Mouse (Mus musculus) E14TG2a.4 (cell line): ENCODE results near the gene Slc6a9.

ENCODE experiments used
- H3K27me3 ChIP-seq: 2 replicates; pipeline ENCODE4 v1.6.1; 2014; ENCODE audit warnings: low read length, control low read depth; ENCODE audit not compliant: insufficient read depth
- H3K36me3 ChIP-seq: 2 replicates; pipeline ENCODE4 v1.6.1; 2014; ENCODE audit warnings: low read length, control low read depth; ENCODE audit not compliant: insufficient read depth
- H3K4me1 ChIP-seq: replicated peaks from 2 replicates; pipeline ENCODE4 v1.6.1; 2014; ENCODE audit warnings: low read depth, low read length, control low read depth
- H3K4me3 ChIP-seq: replicated peaks from 2 replicates; pipeline ENCODE4 v1.5.1; 2014; ENCODE audit warnings: mild to moderate bottlenecking, low read length
- H3K9me3 ChIP-seq: 2 replicates; pipeline ENCODE4 v1.6.1; 2014; ENCODE audit warnings: low read length, control low read depth
- CTCF ChIP-seq: conservative IDR thresholded peaks from 2 replicates; pipeline ENCODE4 v1.5.1; 2014; ENCODE audit warnings: low read length
- NANOG ChIP-seq: IDR thresholded peaks from 2 replicates; pipeline ENCODE4 v1.6.1; 2014; ENCODE audit warnings: borderline replicate concordance, low read length, mixed read lengths
- POU5F1 ChIP-seq: IDR thresholded peaks from 2 replicates; pipeline ENCODE4 v1.6.1; 2014; ENCODE audit warnings: low read length, borderline replicate concordance

Gene Slc6a9

DNA sequence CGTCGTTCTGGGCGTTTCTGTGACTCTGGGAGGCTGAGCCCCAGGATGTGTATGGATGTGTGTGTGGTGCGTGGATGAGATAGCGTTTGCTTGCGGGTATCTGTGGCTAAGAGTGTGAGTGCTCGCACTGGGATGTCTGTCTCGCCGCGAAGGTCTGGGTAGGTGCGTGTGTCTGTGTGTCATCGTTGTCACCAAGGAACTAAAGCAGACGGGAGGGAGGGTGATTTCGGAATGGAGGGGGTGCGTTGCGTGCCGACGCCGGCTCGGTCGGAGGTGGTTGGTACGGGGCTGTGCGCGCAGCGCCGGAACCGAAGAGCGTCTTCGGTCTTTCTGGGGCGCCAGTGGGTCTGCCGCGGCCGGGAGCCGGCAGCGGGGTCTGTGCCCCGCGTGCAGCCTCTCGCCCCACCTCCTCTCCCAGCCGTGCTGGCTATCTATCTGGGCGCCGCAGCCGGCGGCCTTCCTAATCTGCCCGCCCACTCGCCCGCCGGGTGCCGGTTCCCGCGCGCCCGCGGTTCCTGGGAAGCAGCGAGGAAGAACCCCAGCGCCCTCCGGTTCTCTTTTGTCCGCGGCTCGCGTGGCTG is 1.3 kb downstream of the Slc6a9 start:
- TF ChIP-seq CTCF: no peak
- no peak for TF ChIP-seq POU5F1
- peaks cover 71% of the 10 kb centered on the region for H3K27me3 ChIP-seq

DNA sequence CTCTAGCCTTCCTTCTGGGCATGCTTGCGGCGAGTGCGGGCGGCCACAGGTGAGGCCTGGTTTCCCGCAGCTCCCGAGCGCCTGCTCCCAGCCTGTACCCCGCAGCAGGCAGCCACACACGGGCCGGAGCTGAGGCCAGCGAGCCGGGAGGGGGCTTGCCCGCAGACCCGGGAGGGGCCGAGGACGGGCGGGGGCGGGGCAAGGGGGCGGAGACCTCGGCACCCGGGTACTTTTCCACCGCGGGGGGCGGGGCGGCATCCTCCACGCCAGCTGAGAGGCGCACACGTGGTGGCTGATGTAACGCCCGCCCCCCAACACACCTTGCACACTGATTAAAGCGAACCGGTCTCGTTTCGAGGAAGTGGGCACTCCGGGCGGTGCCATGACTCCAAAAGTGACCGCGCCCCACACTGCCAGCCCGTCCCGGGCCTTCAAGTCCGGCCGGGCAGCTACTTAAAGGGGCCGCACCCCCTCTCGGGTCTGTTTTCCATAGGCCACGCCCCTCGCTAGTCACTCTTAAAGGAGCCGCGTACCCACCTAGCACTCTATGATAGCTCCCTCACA is 2.0 kb downstream of the Slc6a9 start:
- peaks cover 28% of the 10 kb centered on the region for H3K4me1 ChIP-seq
- TF ChIP-seq POU5F1: no peak
- TF ChIP-seq CTCF: no peak
- no peak for TF ChIP-seq NANOG
- peak overlapping the region; percentile 94 for H3K4me3 ChIP-seq
- no peaks in the 10 kb centered on the region for H3K36me3 ChIP-seq
- peaks cover 65% of the 10 kb centered on the region for H3K27me3 ChIP-seq
- no peaks in the 10 kb centered on the region for H3K9me3 ChIP-seq

More for the DNA sequence above, 1.3 kb downstream of the Slc6a9 start:
- Histone ChIP-seq H3K4me1 (peaks cover 28% of the 10 kb centered on the region), H3K4me3 (peak overlapping the region; percentile 94), H3K36me3 (no peaks in the 10 kb centered on the region), H3K9me3 (no peaks in the 10 kb centered on the region)

DNA sequence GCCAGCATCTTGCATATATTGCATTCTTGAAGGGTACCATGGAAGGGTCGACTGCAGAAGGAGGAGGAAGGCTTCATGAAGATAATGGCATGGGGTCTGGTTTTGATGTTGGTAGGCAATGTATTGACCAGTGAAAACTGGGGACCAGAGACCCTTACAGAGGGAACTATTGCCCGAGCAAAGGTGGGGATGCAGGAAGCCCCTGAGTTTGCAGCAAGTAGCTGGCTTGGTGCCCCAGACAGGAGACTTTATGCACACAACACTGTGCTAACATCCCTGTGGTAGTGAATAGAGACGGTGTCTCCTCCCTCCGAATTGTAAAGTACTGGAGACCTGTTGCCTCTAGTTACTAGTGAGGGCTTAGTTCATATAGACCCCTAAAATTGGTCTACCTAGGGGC is 3.0 kb downstream of the Slc6a9 start:
- no peak for TF ChIP-seq NANOG
- no peak for TF ChIP-seq POU5F1
- TF ChIP-seq CTCF: no peak
- Histone ChIP-seq H3K4me3 (no peak overlapping the region; the same call in 1 of the 2 replicates), H3K36me3 (no peaks in the 10 kb centered on the region), H3K4me1 (peaks cover 22% of the 10 kb centered on the region), H3K27me3 (peaks cover 59% of the 10 kb centered on the region), H3K9me3 (no peaks in the 10 kb centered on the region)

DNA sequence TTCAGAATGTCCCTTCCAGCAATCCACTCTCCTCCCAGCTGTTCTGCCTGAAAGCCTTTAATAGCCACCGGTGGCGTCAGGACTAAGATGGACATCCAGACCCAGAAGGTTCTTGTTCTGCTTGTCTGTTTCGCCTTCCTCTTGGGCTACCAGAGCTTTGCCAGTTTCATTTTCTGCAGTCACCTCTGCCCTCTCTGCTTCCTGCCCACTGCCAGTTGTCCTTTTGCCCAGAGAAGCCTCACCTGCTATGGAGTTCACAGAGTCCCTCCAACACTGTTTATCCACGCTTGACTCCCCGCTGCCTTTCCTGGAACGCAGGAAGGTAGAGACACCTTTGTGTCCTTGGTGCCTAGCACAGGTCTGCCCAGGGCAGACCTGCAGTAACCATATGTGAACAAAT is 5.1 kb downstream of the Slc6a9 start:
- Histone ChIP-seq H3K9me3 (no peaks in the 10 kb centered on the region), H3K4me3 (no peak overlapping the region), H3K27me3 (peaks cover 52% of the 10 kb centered on the region), H3K36me3 (no peaks in the 10 kb centered on the region), H3K4me1 (peaks cover 16% of the 10 kb centered on the region)
- TF ChIP-seq CTCF (no peak), POU5F1 (no peak), NANOG (no peak)

DNA sequence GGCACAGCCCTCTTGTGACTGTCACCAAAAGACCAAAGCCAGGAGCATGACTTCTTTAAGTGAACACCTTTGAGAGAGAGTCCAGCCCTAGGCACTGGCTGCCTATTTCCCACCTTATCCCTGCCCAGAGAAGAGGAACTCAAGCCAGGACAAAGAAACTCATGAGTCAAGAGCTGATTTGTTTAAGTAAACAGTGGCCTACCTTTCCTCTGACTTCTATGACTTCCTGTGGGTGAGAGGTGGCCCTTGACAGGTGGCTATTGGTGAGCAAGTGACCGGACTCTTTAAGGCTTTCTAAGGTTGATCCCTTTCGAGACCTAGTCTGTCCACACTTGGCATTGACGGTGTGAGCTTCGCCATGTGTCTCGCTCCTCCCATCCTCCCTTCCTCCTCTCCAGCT is 6.5 kb downstream of the Slc6a9 start:
- Histone ChIP-seq H3K9me3 (no peaks in the 10 kb centered on the region), H3K27me3 (peaks cover 53% of the 10 kb centered on the region), H3K4me1 (peaks cover 10% of the 10 kb centered on the region), H3K36me3 (peaks cover 6% of the 10 kb centered on the region), H3K4me3 (no peak overlapping the region)
- TF ChIP-seq NANOG (no peak), CTCF (no peak), POU5F1 (no peak)

DNA sequence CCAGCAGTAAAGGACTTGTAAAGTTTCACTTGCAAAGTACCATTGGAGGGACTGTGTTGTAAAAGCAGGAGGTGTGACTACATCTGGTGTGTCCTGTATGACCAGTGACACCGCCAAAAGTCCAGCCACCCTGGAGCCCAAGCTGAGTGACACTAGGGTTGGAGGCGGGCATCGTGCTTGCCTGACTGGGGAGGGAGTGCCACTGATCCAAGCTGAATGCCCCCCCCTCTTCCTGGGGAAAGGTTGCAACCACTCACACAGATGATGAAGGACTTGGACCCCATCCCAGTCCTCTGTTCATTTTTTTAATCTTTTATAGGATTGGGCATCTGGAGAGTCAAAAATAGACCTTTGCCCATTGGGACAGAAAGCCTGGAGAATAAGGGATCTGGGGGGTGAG is 7.3 kb downstream of the Slc6a9 start:
- no peaks in the 10 kb centered on the region for H3K9me3 ChIP-seq
- peaks cover 13% of the 10 kb centered on the region for H3K36me3 ChIP-seq
- H3K27me3 ChIP-seq: peaks cover 51% of the 10 kb centered on the region
- no peak for TF ChIP-seq POU5F1
- no peak for TF ChIP-seq NANOG
- TF ChIP-seq CTCF: no peak
- no peak overlapping the region for H3K4me3 ChIP-seq
- peaks cover 10% of the 10 kb centered on the region for H3K4me1 ChIP-seq

DNA sequence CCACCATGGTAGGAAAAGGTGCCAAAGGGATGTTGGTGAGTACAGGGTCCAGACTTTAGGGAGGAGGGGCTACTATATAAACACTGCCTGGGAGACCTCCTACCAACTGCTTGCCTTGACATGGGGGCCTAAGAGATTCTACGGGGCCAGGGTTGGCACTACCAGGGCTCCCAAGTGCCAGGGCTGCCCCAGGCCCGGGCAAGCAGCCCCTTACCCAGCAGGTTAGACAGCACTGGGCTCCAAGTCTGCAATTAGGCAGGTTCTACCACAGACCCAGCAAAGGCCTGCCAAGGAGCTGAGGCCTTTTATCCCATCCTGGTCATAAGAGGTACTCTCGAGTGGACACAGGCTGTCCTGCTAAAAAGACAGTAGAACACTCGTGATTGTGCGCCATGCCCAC is 8.8 kb downstream of the Slc6a9 start:
- no peaks in the 10 kb centered on the region for H3K4me1 ChIP-seq
- no peaks in the 10 kb centered on the region for H3K9me3 ChIP-seq
- peaks cover 54% of the 10 kb centered on the region for H3K27me3 ChIP-seq
- peaks cover 15% of the 10 kb centered on the region for H3K36me3 ChIP-seq
- TF ChIP-seq CTCF (no peak), POU5F1 (no peak), NANOG (no peak)
- no peak overlapping the region for H3K4me3 ChIP-seq

DNA sequence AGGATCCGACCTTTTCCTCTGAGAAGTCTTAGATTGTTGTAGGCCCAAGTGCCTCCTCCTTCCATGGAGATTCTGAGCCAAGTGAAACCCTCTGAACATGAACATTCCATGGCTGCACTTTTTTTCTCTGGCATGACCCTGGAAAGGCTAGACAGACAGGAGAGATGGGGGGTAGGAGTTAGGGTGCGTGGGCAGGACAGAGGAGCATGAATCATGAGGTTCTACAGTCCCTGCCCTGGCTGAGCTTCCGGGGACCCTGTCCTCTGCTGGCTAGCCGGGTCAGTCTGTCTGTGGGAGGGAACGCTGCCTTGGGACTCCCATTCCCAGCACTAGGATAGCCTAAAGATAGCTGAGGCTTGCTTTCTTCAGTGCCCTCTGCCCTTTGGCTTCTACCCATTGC is 10.2 kb downstream of the Slc6a9 start:
- H3K4me1 ChIP-seq: peaks cover 7% of the 10 kb centered on the region
- TF ChIP-seq POU5F1 (no peak), CTCF (no peak), NANOG (no peak)
- H3K36me3 ChIP-seq: peaks cover 15% of the 10 kb centered on the region
- H3K27me3 ChIP-seq: peaks cover 53% of the 10 kb centered on the region
- H3K4me3 ChIP-seq: no peak overlapping the region
- no peaks in the 10 kb centered on the region for H3K9me3 ChIP-seq

DNA sequence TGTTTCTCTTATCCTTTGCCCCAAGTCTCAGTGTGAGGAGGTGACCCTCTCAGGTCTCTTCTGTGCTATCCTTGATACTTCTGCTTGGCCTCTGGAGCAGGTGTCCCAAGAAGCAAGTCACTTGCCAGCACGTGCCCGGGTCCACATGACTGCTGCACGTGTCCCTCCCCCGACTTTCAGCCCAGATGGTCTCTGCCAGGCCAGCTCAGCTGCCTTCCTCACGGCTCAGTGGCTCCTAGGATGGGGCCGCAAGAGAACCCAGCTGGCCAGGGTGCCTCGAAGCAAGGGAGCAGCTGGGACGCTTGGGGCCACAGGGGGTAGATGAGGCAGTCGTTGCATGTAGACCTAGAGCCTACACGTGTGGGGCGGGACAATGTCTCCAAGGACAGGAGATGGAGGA is 11.0 kb downstream of the Slc6a9 start:
- TF ChIP-seq POU5F1: no peak
- no peak for TF ChIP-seq NANOG
- peaks cover 7% of the 10 kb centered on the region for H3K4me1 ChIP-seq
- H3K4me3 ChIP-seq: no peak overlapping the region
- peaks cover 53% of the 10 kb centered on the region for H3K27me3 ChIP-seq
- peaks cover 15% of the 10 kb centered on the region for H3K36me3 ChIP-seq
- no peaks in the 10 kb centered on the region for H3K9me3 ChIP-seq
